Mouse (Mus musculus): ENCODE measurements around the gene Cd59a.

The Cd59a gene

GRCm38 (mm10) chr2:104144004-104144403 lies 48.4 kb downstream of the Cd59a start:
- DNase-seq = no peak

- peak in 1 of 2 experiments; percentile 14 for DNase-seq
These were observed 50.4 kb downstream of the Cd59a start for GRCm38 (mm10) chr2:104145983-104146382.

- no peak for DNase-seq
These were observed 52.4 kb downstream of the Cd59a start for GRCm38 (mm10) chr2:104147910-104148561.

GRCm38 (mm10) chr2:104150608-104151397 lies 55.2 kb downstream of the Cd59a start:
- DNase-seq = no peak

GRCm38 (mm10) chr2:104153345-104153744 lies 57.7 kb downstream of the Cd59a start:
- DNase-seq = no peak

GRCm38 (mm10) chr2:104153876-104154275 lies 58.3 kb downstream of the Cd59a start:
- DNase-seq = no peak

GRCm38 (mm10) chr2:104157831-104158230 lies 62.2 kb downstream of the Cd59a start:
- no peak for DNase-seq

GRCm38 (mm10) chr2:104163418-104163817 lies 67.8 kb downstream of the Cd59a start:
- DNase-seq = no peak

GRCm38 (mm10) chr2:104163978-104164487 lies 68.4 kb downstream of the Cd59a start:
- no peak for DNase-seq
